Mouse (Mus musculus) embryonic fibroblast, embryonic 13.5 days (primary cell): ENCODE results near the gene Olfr1393.

ENCODE experiments used
- CTCF ChIP-seq: IDR thresholded peaks from 2 replicates; pipeline ENCODE4 v1.5.1; 2011; ENCODE audit warnings: mild to moderate bottlenecking, control low read depth, low read length, moderate library complexity, borderline replicate concordance; ENCODE audit not compliant: insufficient read depth
- POLR2A ChIP-seq: IDR thresholded peaks from 2 replicates; pipeline ENCODE4 v1.6.1; 2011; ENCODE audit warnings: low read depth, mild to moderate bottlenecking, control low read depth, low read length, moderate library complexity

- TF ChIP-seq CTCF, result no peak
- no peak for TF ChIP-seq POLR2A
These were observed 51.6 kb downstream of the Olfr1393 start for GRCm38 (mm10) chr11:49329686-49330085.
